Mouse (Mus musculus) lung, adult 2 months (tissue): ENCODE measurements around the gene Bag6.
"Not testable (repeated sequence)": the region's sequence is repeated elsewhere in the genome, so short reads cannot be mapped to it uniquely, and the experiment has no call there.

Experiments
- CTCF ChIP-seq: fragments of 200-500 bp; IDR thresholded peaks from 2 replicates; pipeline ENCODE4 v1.5.1; 2011; ENCODE audit warnings: mild to moderate bottlenecking, low read length, control low read depth; ENCODE audit not compliant: insufficient read depth
- POLR2A ChIP-seq: fragments of 200-500 bp; IDR thresholded peaks from 2 replicates; pipeline ENCODE4 v1.6.1; 2011; ENCODE audit warnings: low read depth, mild to moderate bottlenecking, control low read depth, low read length, borderline replicate concordance; ENCODE audit errors: extremely low read depth

- not testable (repeated sequence) for TF ChIP-seq POLR2A, CTCF
Measured at GRCm38 (mm10) chr17:35123287-35123686, 11.7 kb upstream of the Bag6 start.
